Mouse (Mus musculus) mouse embryonic stem cell (cell line): ENCODE results near the gene Jun.

Experiments
- in situ Hi-C, 2 experiments: fragments of 300-500 bp; cut with MboI; formaldehyde crosslinking; loops; 1 replicate in 1 of 2; 3 replicates in 1 of 2; pipeline ENCODE4 v1.14.3; 2019 to 2020; ENCODE audit warnings: low sequenced_read_pairs in 2 of 2, low pct_unique_long_range_greater_than_20kb in 1 of 2, mixed read lengths in 1 of 2; ENCODE audit not compliant: unreplicated experiment in 1 of 2

The Jun gene

GRCm38 (mm10) chr4:95001043-95001775, 50.8 kb downstream of the Jun start:
- in situ Hi-C loops, result loop anchor here in 1 of 2 experiments (25.0 kb wide), 2 partner anchors 561 to 911 kb away; partner anchors contain the start of gene Fggy

GRCm38 (mm10) chr4:95000147-95000546, 51.9 kb downstream of the Jun start:
- in situ Hi-C loops, result loop anchor here in 1 of 2 experiments (25.0 kb wide), 2 partner anchors 562 to 912 kb away; partner anchors contain the start of gene Fggy

GRCm38 (mm10) chr4:94999249-94999648, 52.8 kb downstream of the Jun start:
- in situ Hi-C loops, result no loop called here
